Mouse (Mus musculus): ENCODE data around the gene Ppargc1a. TPM values are rescaled to one million over a fixed set of nuclear protein-coding genes. Genes with fewer than 3 reads are reported as not detected.

Gene Ppargc1a
- polyA plus RNA-seq, 1 experiment = 2.1 TPM

DNA sequence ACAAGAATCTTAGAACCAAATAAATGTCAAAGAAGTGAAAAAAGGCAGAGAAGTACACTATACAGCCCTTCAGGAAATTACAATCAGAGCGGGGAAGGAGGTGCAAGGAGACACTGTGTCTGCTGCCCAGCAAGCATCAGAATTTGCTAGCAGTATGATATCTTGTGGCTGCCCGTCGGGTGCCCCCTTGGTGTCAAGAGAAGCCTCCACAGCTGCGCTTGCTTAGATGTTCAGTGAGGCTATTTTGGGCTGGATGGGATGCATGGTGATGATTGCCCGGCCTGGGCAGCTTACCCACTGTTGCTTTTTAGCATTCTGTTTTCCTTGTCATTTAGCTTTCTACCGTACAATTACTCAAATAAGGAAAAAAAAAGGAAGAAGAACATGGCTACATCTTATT, 32.0 kb upstream of the Ppargc1a start:
- TF ChIP-seq MYOG (IDR thresholded peaks at IDR 0.05; ENCODE audit: control insufficient read depth in 1 of 3, insufficient read depth in 1 of 3, insufficient read length in 2 of 3, low read depth in 2 of 3) = peak in 2 of 3 experiments; percentile 8 to 42
- TF ChIP-seq E2F4 (IDR thresholded peaks at IDR 0.05; ENCODE audit: insufficient read depth) = no peak
- H3ac ChIP-seq (ENCODE audit: control insufficient read depth, insufficient read length) = no peak overlapping the region

DNA sequence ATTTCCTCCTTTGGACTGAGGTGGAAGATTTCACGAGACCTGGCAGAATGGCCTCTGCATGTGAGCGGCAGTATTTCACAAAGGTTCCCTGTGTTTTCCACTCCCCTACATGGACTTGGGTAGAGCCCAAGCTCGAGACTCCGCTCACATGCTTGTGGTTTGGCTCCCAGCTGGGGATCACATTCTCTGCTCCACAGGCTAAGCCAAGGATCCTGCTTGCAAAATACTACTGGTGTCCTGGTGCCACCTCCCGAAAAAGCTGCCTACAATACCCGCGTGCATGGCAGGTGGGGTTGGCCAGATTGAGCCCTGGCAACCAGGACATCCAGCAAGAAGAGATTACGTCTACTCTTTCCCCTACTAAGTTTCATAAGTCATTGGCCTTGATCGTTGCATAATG, 28.1 kb upstream of the Ppargc1a start:
- TF ChIP-seq MYOG (IDR thresholded peaks at IDR 0.05; ENCODE audit: control insufficient read depth in 1 of 3, insufficient read depth in 1 of 3, insufficient read length in 2 of 3, low read depth in 2 of 3) (peak in 2 of 3 experiments; percentile 16 to 40), MAX (IDR thresholded peaks at IDR 0.05; ENCODE audit: low read depth) (no peak), MYOD1 (IDR thresholded peaks at IDR 0.05; ENCODE audit: control insufficient read depth in 1 of 3, insufficient read length in 2 of 3, low read depth in 2 of 3) (peak in 1 of 3 experiments; percentile 8), POLR2A (IDR thresholded peaks at IDR 0.05; ENCODE audit: insufficient read length, low read depth) (no peak), USF1 (IDR thresholded peaks at IDR 0.05; ENCODE audit: low read depth) (no peak), CEBPB (IDR thresholded peaks at IDR 0.05; ENCODE audit: insufficient read depth, poor library complexity, severe bottlenecking) (no peak)
- Histone ChIP-seq H3K4me3 (no peak overlapping the region), H3K4me2 (ENCODE audit: low read depth) (peak overlapping the region; percentile 15)

More for the DNA sequence above, 32.0 kb upstream of the Ppargc1a start:
- Histone ChIP-seq H3K4me2 (ENCODE audit: low read depth) (no peak overlapping the region), H3K36me3 (ENCODE audit: control insufficient read depth, insufficient read depth) (no peaks in the 10 kb centered on the region), H3K4me3 (no peak overlapping the region), H3K79me2 (ENCODE audit: control insufficient read depth, insufficient read depth) (no peaks in the 10 kb centered on the region), H3K27me3 (ENCODE audit: control insufficient read depth, insufficient read depth, insufficient read length) (no peaks in the 10 kb centered on the region)

DNA sequence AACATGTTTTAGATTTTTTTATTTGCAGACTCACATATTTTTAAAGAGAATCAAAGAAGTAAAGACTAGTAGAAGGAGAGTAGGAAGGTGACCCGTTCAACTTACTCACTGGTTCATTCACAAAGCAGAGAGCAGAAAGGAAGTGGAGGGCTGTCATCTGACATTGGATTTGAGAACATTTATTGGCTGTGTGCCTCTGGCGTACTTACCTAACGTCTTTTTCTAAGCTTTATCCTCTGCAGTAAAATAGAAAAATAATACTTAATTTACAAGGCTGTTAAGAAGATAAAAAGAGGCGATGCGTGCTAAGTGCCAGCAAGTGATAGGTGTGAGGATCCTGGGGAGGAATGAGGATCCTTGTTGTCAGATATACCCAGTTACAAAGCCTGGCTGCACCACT, 24.7 kb upstream of the Ppargc1a start:
- Histone ChIP-seq H3K4me3 (no peak overlapping the region), H3K4me2 (ENCODE audit: low read depth) (no peak overlapping the region), H3ac (ENCODE audit: control insufficient read depth, insufficient read length) (no peak overlapping the region), H3K79me2 (ENCODE audit: control insufficient read depth, insufficient read depth) (no peaks in the 10 kb centered on the region), H3K36me3 (ENCODE audit: control insufficient read depth, insufficient read depth) (no peaks in the 10 kb centered on the region), H3K27me3 (ENCODE audit: control insufficient read depth, insufficient read depth, insufficient read length) (no peaks in the 10 kb centered on the region)
- TF ChIP-seq E2F4 (IDR thresholded peaks at IDR 0.05; ENCODE audit: insufficient read depth) (no peak), SRF (IDR thresholded peaks at IDR 0.05; ENCODE audit: control insufficient read depth, insufficient read length, low read depth) (no peak), POLR2AphosphoS2 (IDR thresholded peaks at IDR 0.05; ENCODE audit: insufficient read length, low read depth) (no peak), REST (IDR thresholded peaks at IDR 0.05; ENCODE audit: insufficient read depth, insufficient read length) (no peak), TCF3 (IDR thresholded peaks at IDR 0.05; ENCODE audit: insufficient read length, low read depth) (no peak), TCF12 (IDR thresholded peaks at IDR 0.05; ENCODE audit: insufficient read depth, poor library complexity, severe bottlenecking) (no peak), USF1 (IDR thresholded peaks at IDR 0.05; ENCODE audit: low read depth) (no peak), MYOD1 (IDR thresholded peaks at IDR 0.05; ENCODE audit: control insufficient read depth in 1 of 3, insufficient read length in 2 of 3, low read depth in 2 of 3) (no peak), MYOG (IDR thresholded peaks at IDR 0.05; ENCODE audit: control insufficient read depth in 1 of 3, insufficient read depth in 1 of 3, insufficient read length in 2 of 3, low read depth in 2 of 3) (no peak), POLR2A (IDR thresholded peaks at IDR 0.05; ENCODE audit: insufficient read length, low read depth) (no peak), MAX (IDR thresholded peaks at IDR 0.05; ENCODE audit: low read depth) (no peak), CEBPB (IDR thresholded peaks at IDR 0.05; ENCODE audit: insufficient read depth, poor library complexity, severe bottlenecking) (no peak)

More for the DNA sequence above, 28.1 kb upstream of the Ppargc1a start:
- Histone ChIP-seq H3K27me3 (ENCODE audit: control insufficient read depth, insufficient read depth, insufficient read length) (no peaks in the 10 kb centered on the region), H3K36me3 (ENCODE audit: control insufficient read depth, insufficient read depth) (no peaks in the 10 kb centered on the region), H3ac (ENCODE audit: control insufficient read depth, insufficient read length) (no peak overlapping the region), H3K79me2 (ENCODE audit: control insufficient read depth, insufficient read depth) (no peaks in the 10 kb centered on the region)

DNA sequence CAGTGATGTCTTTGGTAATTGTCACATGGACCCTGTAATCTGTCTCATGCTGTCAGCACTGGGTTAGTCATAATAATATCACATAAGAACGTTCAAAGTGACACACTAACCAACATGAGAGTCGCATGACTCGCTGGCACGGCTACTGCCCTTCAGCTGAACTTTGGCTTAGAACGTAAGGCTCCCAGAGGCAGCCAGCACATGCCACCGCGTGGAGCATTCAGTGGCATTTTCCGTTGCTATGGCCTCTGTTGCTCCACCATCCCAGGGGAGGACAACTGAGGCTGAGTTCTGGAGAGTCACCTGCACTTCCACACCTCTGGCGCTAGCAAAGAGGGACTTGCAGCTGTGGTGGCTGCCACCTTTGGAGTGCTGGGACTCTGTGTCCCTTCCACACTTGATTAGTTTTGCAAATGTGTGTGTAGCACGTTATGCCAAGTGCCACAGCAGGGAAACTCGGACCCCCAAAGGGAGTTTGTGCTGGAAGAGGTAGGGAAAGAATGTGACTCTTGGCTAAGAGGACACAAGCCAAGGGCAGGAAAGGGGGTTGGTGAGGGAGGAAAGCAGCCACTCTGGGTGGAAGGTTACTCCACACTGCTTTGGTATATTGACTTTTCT, 24.1 kb upstream of the Ppargc1a start:
- Histone ChIP-seq H3K4me3 (no peak overlapping the region), H3K36me3 (ENCODE audit: control insufficient read depth, insufficient read depth) (no peaks in the 10 kb centered on the region), H3K27me3 (ENCODE audit: control insufficient read depth, insufficient read depth, insufficient read length) (no peaks in the 10 kb centered on the region), H3ac (ENCODE audit: control insufficient read depth, insufficient read length) (no peak overlapping the region), H3K4me2 (ENCODE audit: low read depth) (no peak overlapping the region), H3K79me2 (ENCODE audit: control insufficient read depth, insufficient read depth) (no peaks in the 10 kb centered on the region)
- TF ChIP-seq POLR2A (IDR thresholded peaks at IDR 0.05; ENCODE audit: insufficient read length, low read depth) = no peak
- TF ChIP-seq MAX (IDR thresholded peaks at IDR 0.05; ENCODE audit: low read depth) = no peak
- TF ChIP-seq TCF3 (IDR thresholded peaks at IDR 0.05; ENCODE audit: insufficient read length, low read depth) = no peak
- no peak for TF ChIP-seq POLR2AphosphoS2 (IDR thresholded peaks at IDR 0.05; ENCODE audit: insufficient read length, low read depth)
- no peak for TF ChIP-seq SRF (IDR thresholded peaks at IDR 0.05; ENCODE audit: control insufficient read depth, insufficient read length, low read depth)
- no peak for TF ChIP-seq MYOG (IDR thresholded peaks at IDR 0.05; ENCODE audit: control insufficient read depth in 1 of 3, insufficient read depth in 1 of 3, insufficient read length in 2 of 3, low read depth in 2 of 3)
- TF ChIP-seq USF1 (IDR thresholded peaks at IDR 0.05; ENCODE audit: low read depth) = no peak
- TF ChIP-seq MYOD1 (IDR thresholded peaks at IDR 0.05; ENCODE audit: control insufficient read depth in 1 of 3, insufficient read length in 2 of 3, low read depth in 2 of 3) = no peak

DNA sequence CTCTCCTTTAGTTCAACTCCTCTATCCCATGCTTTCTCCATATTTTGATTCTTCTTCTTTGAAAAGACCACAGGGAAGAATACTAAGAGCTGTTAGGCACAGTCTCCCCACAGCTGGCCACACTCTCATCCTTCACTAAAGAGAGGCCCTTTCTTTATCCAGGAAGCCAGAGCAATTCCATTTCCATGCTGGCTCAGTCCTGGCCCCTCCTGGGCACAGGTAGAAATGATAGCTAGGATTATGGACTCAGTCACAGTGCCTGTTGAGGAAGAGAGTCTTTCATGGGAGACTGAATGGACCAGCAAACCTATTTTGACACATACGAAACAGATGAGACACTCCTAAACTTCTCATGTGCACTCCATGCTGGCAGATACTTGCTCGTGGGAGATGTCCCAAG, 18.7 kb upstream of the Ppargc1a start:
- TF ChIP-seq REST (IDR thresholded peaks at IDR 0.05; ENCODE audit: insufficient read depth, insufficient read length) (no peak), SRF (IDR thresholded peaks at IDR 0.05; ENCODE audit: control insufficient read depth, insufficient read length, low read depth) (no peak), POLR2A (IDR thresholded peaks at IDR 0.05; ENCODE audit: insufficient read length, low read depth) (no peak), USF1 (IDR thresholded peaks at IDR 0.05; ENCODE audit: low read depth) (no peak), MYOD1 (IDR thresholded peaks at IDR 0.05; ENCODE audit: control insufficient read depth in 1 of 3, insufficient read length in 2 of 3, low read depth in 2 of 3) (no peak), CEBPB (IDR thresholded peaks at IDR 0.05; ENCODE audit: insufficient read depth, poor library complexity, severe bottlenecking) (no peak), TCF12 (IDR thresholded peaks at IDR 0.05; ENCODE audit: insufficient read depth, poor library complexity, severe bottlenecking) (no peak), TCF3 (IDR thresholded peaks at IDR 0.05; ENCODE audit: insufficient read length, low read depth) (no peak), MAX (IDR thresholded peaks at IDR 0.05; ENCODE audit: low read depth) (no peak), POLR2AphosphoS2 (IDR thresholded peaks at IDR 0.05; ENCODE audit: insufficient read length, low read depth) (no peak), MYOG (IDR thresholded peaks at IDR 0.05; ENCODE audit: control insufficient read depth in 1 of 3, insufficient read depth in 1 of 3, insufficient read length in 2 of 3, low read depth in 2 of 3) (no peak), E2F4 (IDR thresholded peaks at IDR 0.05; ENCODE audit: insufficient read depth) (no peak)
- H3K27me3 ChIP-seq (ENCODE audit: control insufficient read depth, insufficient read depth, insufficient read length) = no peaks in the 10 kb centered on the region
- no peaks in the 10 kb centered on the region for H3K79me2 ChIP-seq (ENCODE audit: control insufficient read depth, insufficient read depth)
- no peak overlapping the region for H3K4me3 ChIP-seq
- no peaks in the 10 kb centered on the region for H3K36me3 ChIP-seq (ENCODE audit: control insufficient read depth, insufficient read depth)
- no peak overlapping the region for H3K4me2 ChIP-seq (ENCODE audit: low read depth)
- no peak overlapping the region for H3ac ChIP-seq (ENCODE audit: control insufficient read depth, insufficient read length)

Data from myocyte (in vitro differentiated cells).